Mouse (Mus musculus): ENCODE data around the gene Snrnp70.

GRCm38 (mm10) chr7:45408949-45409348, 13.4 kb upstream of the Snrnp70 start:
- TF ChIP-seq CTCF (IDR thresholded peaks at IDR 0.05; ENCODE audit: control insufficient read depth, insufficient read depth, low read length) (no peak), POLR2A (IDR thresholded peaks at IDR 0.05; ENCODE audit: borderline replicate concordance, control insufficient read depth, low read depth, low read length) (no peak)
